Mouse (Mus musculus) thymus, adult 2 months (tissue): ENCODE measurements at regions not wholly inside any gene's neighbourhood (a gene's known extent, or its start where the extent isn't known, plus 50 kb on each side); places are given as distances from the start of the nearest gene placed in this dataset.

Experiments used
- CTCF ChIP-seq: fragments of 200-500 bp; IDR thresholded peaks from 2 replicates; pipeline ENCODE4 v1.5.1; 2012; ENCODE audit warnings: mild to moderate bottlenecking, control low read depth, low read length, moderate library complexity, borderline replicate concordance; ENCODE audit not compliant: control insufficient read depth, poor library complexity, insufficient read depth; ENCODE audit errors: extremely low read depth
- POLR2A ChIP-seq: fragments of 200-500 bp; IDR thresholded peaks from 2 replicates; pipeline ENCODE4 v1.6.1; 2012; ENCODE audit warnings: mild to moderate bottlenecking, low read length, control low read depth, moderate library complexity; ENCODE audit not compliant: control insufficient read depth, poor library complexity, insufficient read depth; ENCODE audit errors: extremely low read depth

DNA sequence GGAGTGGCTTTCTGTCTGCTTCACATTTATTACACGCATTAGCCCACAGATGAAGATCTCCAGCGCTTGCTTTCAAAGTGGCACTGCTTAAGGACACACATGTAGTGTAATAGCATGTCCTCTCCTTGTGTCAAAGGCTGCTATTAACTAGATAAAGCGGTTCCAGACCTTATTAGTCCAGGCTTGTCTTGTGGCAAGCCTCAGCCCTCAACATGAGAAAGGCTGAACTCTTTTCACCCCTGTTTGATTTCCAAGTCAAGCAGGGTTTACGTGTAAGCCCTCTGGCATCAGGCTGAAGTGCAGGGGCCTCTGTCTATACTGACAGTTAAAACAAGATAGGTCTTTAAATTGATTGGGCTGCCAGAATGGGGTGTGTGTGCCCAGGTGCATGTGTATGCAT is 403.7 kb upstream of the Adamts16 start:
- no peak for TF ChIP-seq CTCF
- TF ChIP-seq POLR2A = no peak
